Mouse (Mus musculus) liver, embryonic 11.5 days (tissue): Measurements from ENCODE around the gene Ust. TPM values are rescaled to one million over a fixed set of nuclear protein-coding genes. Genes with fewer than 3 reads are reported as not detected.

Source experiments
- ATAC-seq: fragments of 200-750 bp; cut with Nextera tagmentation; replicated peaks from 2 replicates; pipeline ENCODE4 v1.8.0; 2017; ENCODE audit warnings: moderate number of reproducible peaks, mild to moderate bottlenecking, moderate TSS enrichment, moderate library complexity; ENCODE audit not compliant: low FRiP score
- DNase-seq: peaks from one replicate; pipeline ENCODE4 v3.0.0-alpha.2; 2017; ENCODE audit warnings: low spot score
- H3K27ac ChIP-seq: fragments of 300-500 bp; sonication (generic); 2 replicates; pipeline ENCODE4 v1.5.1; 2014; ENCODE audit warnings: mild to moderate bottlenecking, low read depth, low read length, control low read depth
- H3K27me3 ChIP-seq: fragments of 300-500 bp; sonication (generic); replicated peaks from 2 replicates; pipeline ENCODE4 v1.6.1; 2014; ENCODE audit warnings: low read length, mixed read lengths; ENCODE audit not compliant: control insufficient read depth, insufficient read depth
- H3K36me3 ChIP-seq: fragments of 300-500 bp; sonication (generic); 2 replicates; pipeline ENCODE4 v1.6.1; 2014; ENCODE audit warnings: mild to moderate bottlenecking, low read length, moderate library complexity, mixed read lengths; ENCODE audit not compliant: control insufficient read depth, insufficient read depth
- H3K4me1 ChIP-seq: fragments of 300-500 bp; sonication (generic); replicated peaks from 2 replicates; pipeline ENCODE4 v1.6.1; 2014; ENCODE audit warnings: low read length, mixed read lengths; ENCODE audit not compliant: control insufficient read depth, insufficient read depth
- H3K4me2 ChIP-seq: fragments of 300-500 bp; sonication (generic); 2 replicates; pipeline ENCODE4 v1.6.1; 2014; ENCODE audit warnings: mild to moderate bottlenecking, control low read depth, moderate library complexity
- H3K4me3 ChIP-seq: fragments of 300-500 bp; sonication (generic); 2 replicates; pipeline ENCODE4 v1.5.1; 2014; ENCODE audit warnings: low read depth, low read length, control low read depth
- H3K9ac ChIP-seq: fragments of 300-500 bp; sonication (generic); 2 replicates; pipeline ENCODE4 v1.6.1; 2014; ENCODE audit warnings: low read depth, low read length, control low read depth
- H3K9me3 ChIP-seq: fragments of 300-500 bp; sonication (generic); 2 replicates; pipeline ENCODE4 v1.6.1; 2016; ENCODE audit warnings: low read length, inconsistent platforms, mixed read lengths; ENCODE audit not compliant: control insufficient read depth
- WGBS: fragments of 180-500 bp; shearing (Covaris S2); extraction: QIAGEN DNeasy Blood & Tissue Kit; methylation state at CpG from one replicate; pipeline ENCODE4 v1.1.7; 2014; 5-methylcytosine and 5-hydroxymethylcytosine counted together
- polyA plus RNA-seq: library from polyadenylated mRNA; unstranded; fragments of >200 nt; fragmentation: Nextera tagmentation; extraction: Ambion mirVana; gene quantifications from 2 replicates; pipeline ENCODE4 v1.2.1, GENCODE M21; 2014

Gene Ust
- polyA plus RNA-seq, 1 experiment from 2014 or later: 3.1 TPM

DNA sequence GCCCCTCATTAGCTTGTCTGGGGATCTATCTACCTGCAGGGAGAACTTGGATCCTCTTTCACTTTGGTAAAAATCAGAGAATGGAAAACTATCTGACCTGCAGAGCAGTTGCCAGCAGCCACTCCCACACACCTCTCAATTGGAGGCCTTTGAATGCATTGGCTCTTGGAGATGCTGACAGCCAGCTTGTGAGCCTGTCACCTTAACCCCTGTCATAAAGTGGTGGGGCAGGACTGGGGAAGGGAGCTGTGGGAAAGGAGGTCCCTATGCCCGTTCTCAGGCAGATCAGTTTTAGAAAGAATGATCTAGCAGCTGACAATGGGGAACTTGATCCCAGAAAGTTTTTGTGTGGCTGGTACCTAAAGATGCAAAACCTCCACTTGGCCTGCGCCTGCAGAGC, 31.2 kb downstream of the Ust start:
- WGBS: 65% methylated on average over 2 of the region's 2 CpGs
- no peak for ATAC-seq

GRCm38 (mm10) chr10:8484487-8484886, 34.1 kb downstream of the Ust start:
- Histone ChIP-seq H3K4me3 (no peak overlapping the region), H3K9ac (no peak overlapping the region), H3K4me1 (no peaks in the 10 kb centered on the region), H3K27ac (no peak overlapping the region), H3K36me3 (no peaks in the 10 kb centered on the region), H3K27me3 (no peaks in the 10 kb centered on the region), H3K4me2 (no peak overlapping the region), H3K9me3 (no peaks in the 10 kb centered on the region)
- DNase-seq (no peak), ATAC-seq (no peak)
- WGBS: 84% methylated on average over 4 of the region's 4 CpGs

More for the DNA sequence above, 31.2 kb downstream of the Ust start:
- Histone ChIP-seq H3K27ac (no peak overlapping the region), H3K4me1 (no peaks in the 10 kb centered on the region), H3K4me3 (no peak overlapping the region), H3K9me3 (no peaks in the 10 kb centered on the region), H3K4me2 (no peak overlapping the region), H3K36me3 (no peaks in the 10 kb centered on the region), H3K27me3 (no peaks in the 10 kb centered on the region), H3K9ac (no peak overlapping the region)
- DNase-seq: no peak

DNA sequence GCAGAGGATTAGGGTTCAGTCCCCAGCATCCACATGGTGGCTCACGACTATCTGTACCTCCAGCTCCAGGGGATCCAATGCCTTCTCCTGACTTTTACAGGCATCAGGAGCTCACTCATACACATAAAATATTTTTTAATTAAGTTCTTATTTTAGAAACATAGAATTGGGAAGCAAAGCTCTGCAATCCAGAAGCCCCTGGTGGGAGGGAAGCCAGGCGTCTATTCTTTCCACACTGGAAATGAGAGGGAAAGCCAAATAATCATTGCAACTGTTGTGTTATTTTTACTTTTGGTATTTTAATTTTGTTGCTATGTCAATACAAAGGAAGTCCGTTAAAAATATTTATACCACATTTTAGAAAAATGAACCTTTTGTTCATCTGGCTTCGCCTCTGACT, 35.8 kb downstream of the Ust start:
- no peak for ATAC-seq
- no peaks in the 10 kb centered on the region for H3K4me1 ChIP-seq
- WGBS: 90% methylated on average over 4 of the region's 4 CpGs

GRCm38 (mm10) chr10:8479779-8480178, 38.8 kb downstream of the Ust start:
- H3K9me3 ChIP-seq: no peaks in the 10 kb centered on the region
- no peak overlapping the region for H3K4me3 ChIP-seq
- no peaks in the 10 kb centered on the region for H3K27me3 ChIP-seq
- H3K4me2 ChIP-seq: no peak overlapping the region
- DNase-seq (no peak), ATAC-seq (no peak)
- H3K9ac ChIP-seq: no peak overlapping the region
- H3K27ac ChIP-seq: no peak overlapping the region
- no peaks in the 10 kb centered on the region for H3K36me3 ChIP-seq
- WGBS: 95% methylated on average over 2 of the region's 2 CpGs
- H3K4me1 ChIP-seq: no peaks in the 10 kb centered on the region

More for the DNA sequence above, 35.8 kb downstream of the Ust start:
- Histone ChIP-seq H3K27ac (no peak overlapping the region), H3K4me3 (no peak overlapping the region), H3K36me3 (no peaks in the 10 kb centered on the region), H3K4me2 (no peak overlapping the region), H3K27me3 (no peaks in the 10 kb centered on the region), H3K9ac (no peak overlapping the region), H3K9me3 (no peaks in the 10 kb centered on the region)
- no peak for DNase-seq

- Histone ChIP-seq H3K36me3 (no peaks in the 10 kb centered on the region), H3K27me3 (no peaks in the 10 kb centered on the region), H3K4me2 (no peak overlapping the region), H3K9ac (no peak overlapping the region), H3K4me1 (no peaks in the 10 kb centered on the region), H3K27ac (no peak overlapping the region), H3K4me3 (no peak overlapping the region), H3K9me3 (no peaks in the 10 kb centered on the region)
- 79% methylated on average over 8 of the region's 8 CpGs for WGBS
- ATAC-seq (no peak), DNase-seq (no peak)
Observed at GRCm38 (mm10) chr10:8477936-8478335, 40.7 kb downstream of the Ust start.

DNA sequence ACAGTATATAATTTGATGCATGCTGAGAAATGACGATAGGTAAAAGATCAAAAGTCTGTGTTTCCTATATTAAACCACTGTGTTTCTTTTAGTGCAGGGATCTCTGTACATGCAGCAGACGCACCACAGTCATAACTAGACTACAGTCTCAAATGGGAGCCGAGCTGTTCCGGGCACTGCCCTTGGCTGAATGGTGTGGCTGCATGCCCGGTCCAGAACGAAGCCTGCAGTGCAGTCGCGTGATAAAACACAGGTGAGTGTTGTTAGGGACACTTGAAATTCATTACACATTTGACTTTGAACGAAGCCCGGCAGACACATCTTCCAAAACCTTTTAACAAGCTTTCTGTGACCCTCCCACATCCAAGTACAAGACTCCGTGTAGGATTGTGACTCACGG, 46.6 kb downstream of the Ust start:
- Histone ChIP-seq H3K9me3 (no peaks in the 10 kb centered on the region), H3K4me1 (no peaks in the 10 kb centered on the region), H3K4me2 (no peak overlapping the region), H3K27ac (no peak overlapping the region), H3K4me3 (no peak overlapping the region), H3K9ac (no peak overlapping the region), H3K36me3 (no peaks in the 10 kb centered on the region), H3K27me3 (no peaks in the 10 kb centered on the region)
- no peak for DNase-seq
- ATAC-seq: no peak
- 88% methylated on average over 12 of the region's 12 CpGs for WGBS

- 67% methylated on average over 5 of the region's 5 CpGs for WGBS
- no peak for DNase-seq
Observed at GRCm38 (mm10) chr10:8471012-8471411, 47.6 kb downstream of the Ust start.

GRCm38 (mm10) chr10:8469516-8469915, 49.1 kb downstream of the Ust start:
- Histone ChIP-seq H3K27ac (no peak overlapping the region), H3K9ac (no peak overlapping the region), H3K4me3 (no peak overlapping the region), H3K27me3 (no peaks in the 10 kb centered on the region), H3K36me3 (no peaks in the 10 kb centered on the region), H3K9me3 (no peaks in the 10 kb centered on the region), H3K4me2 (no peak overlapping the region), H3K4me1 (no peaks in the 10 kb centered on the region)
- 66% methylated on average over 3 of the region's 3 CpGs for whole genome bisulfite sequencing
- DNase-seq (no peak), ATAC-seq (no peak)

More at GRCm38 (mm10) chr10:8471012-8471411, 47.6 kb downstream of the Ust start:
- Histone ChIP-seq H3K9me3 (no peaks in the 10 kb centered on the region), H3K4me1 (no peaks in the 10 kb centered on the region), H3K27me3 (no peaks in the 10 kb centered on the region), H3K36me3 (no peaks in the 10 kb centered on the region), H3K4me3 (no peak overlapping the region), H3K9ac (no peak overlapping the region), H3K27ac (no peak overlapping the region), H3K4me2 (no peak overlapping the region)
- no peak for ATAC-seq

GRCm38 (mm10) chr10:8468651-8469386, 49.8 kb downstream of the Ust start:
- ATAC-seq (no peak), DNase-seq (no peak)
- no peaks in the 10 kb centered on the region for H3K27me3 ChIP-seq
- no peak overlapping the region for H3K4me2 ChIP-seq
- 69% methylated on average over 5 of the region's 5 CpGs for WGBS
- H3K36me3 ChIP-seq: no peaks in the 10 kb centered on the region
- H3K4me3 ChIP-seq: no peak overlapping the region
- H3K4me1 ChIP-seq: no peaks in the 10 kb centered on the region
- H3K27ac ChIP-seq: no peak overlapping the region
- no peak overlapping the region for H3K9ac ChIP-seq
- no peaks in the 10 kb centered on the region for H3K9me3 ChIP-seq
